ENCODE assay signal across 8 mouse cellular contexts in genomic region chr12:53253461-53254159, GRCm38 (mm10). TPM values are rescaled to one million over a fixed set of nuclear protein-coding genes. Genes with fewer than 3 reads are reported as not detected.
DNase-seq lines count a peak whose midpoint lies in the region; ATAC-seq and TF ChIP-seq lines count a peak whose summit lies in the region.

No protein-coding gene starts in this region.

- WGBS in lung, embryonic 16.5 days, result 2% methylated on average over 29 of the region's 32 CpGs
- 1% methylated on average over 25 of the region's 32 CpGs for WGBS in heart, embryonic 14.5 days
- WGBS in midbrain, embryonic 14.5 days, result under 1% methylated on average over 25 of the region's 32 CpGs

- H3K27ac ChIP-seq in lung, embryonic 16.5 days (ENCODE audit: low read length), result no peak overlapping the region
- H3K27ac ChIP-seq in heart, embryonic 14.5 days (replicated peaks in 1 of 2; ENCODE audit: control insufficient read depth in 1 of 2, insufficient read depth in 1 of 2, low read depth in 2 of 2, low read length in 2 of 2), result peak overlapping the region; percentile 27 to 73; a peak in 2 of 4 replicates
- H3K27ac ChIP-seq in layer of hippocampus, adult 2 months, result peak overlapping the region; percentile 83
- peak overlapping the region; percentile 98 for H3K27ac ChIP-seq in midbrain, embryonic 14.5 days (replicated peaks; ENCODE audit: low read depth, low read length)

- H3K4me1 ChIP-seq in lung, embryonic 16.5 days (replicated peaks; ENCODE audit: control insufficient read depth, insufficient read depth, low read length), result peaks cover 11% of the 10 kb centered on the region
- H3K4me1 ChIP-seq in heart, embryonic 14.5 days (ENCODE audit: control insufficient read depth in 2 of 2, insufficient read depth in 2 of 2, low read length in 2 of 2), result peaks cover 4 to 13% of the 10 kb centered on the region in 2 experiments; a peak in 3 of 4 replicates
- H3K4me1 ChIP-seq in midbrain, embryonic 14.5 days (ENCODE audit: control insufficient read depth, insufficient read depth, low read length), result peaks cover 43% of the 10 kb centered on the region

- peak overlapping the region; percentile 99 for H3K4me2 ChIP-seq in lung, embryonic 16.5 days (ENCODE audit: low read depth, low read length)
- H3K4me2 ChIP-seq in heart, embryonic 14.5 days (ENCODE audit: low read length), result peak overlapping the region; percentile 97
- H3K4me2 ChIP-seq in midbrain, embryonic 14.5 days (ENCODE audit: low read length), result peak overlapping the region; percentile 76

- H3K4me3 ChIP-seq in lung, embryonic 16.5 days (ENCODE audit: low read length), result peak overlapping the region; percentile 76
- peak overlapping the region; percentile 77 to 92 for H3K4me3 ChIP-seq in heart, embryonic 14.5 days (ENCODE audit: control insufficient read depth in 1 of 2, insufficient read depth in 1 of 2, low read depth in 1 of 2, low read length in 2 of 2)
- peak overlapping the region; percentile 53 for H3K4me3 ChIP-seq in layer of hippocampus, adult 2 months
- peak overlapping the region; percentile 85 for H3K4me3 ChIP-seq in midbrain, embryonic 14.5 days (replicated peaks; ENCODE audit: low read depth, low read length)

- ATAC-seq in lung, embryonic 16.5 days (ENCODE audit: low read depth), result peak; percentile 39; the same call in 1 of the 2 replicates
- ATAC-seq in heart, embryonic 14.5 days (ENCODE audit: insufficient number of reproducible peaks, insufficient read depth, low FRiP score, low read depth), result no peak
- ATAC-seq in midbrain, embryonic 14.5 days (ENCODE audit: low FRiP score, low TSS enrichment), result peak; percentile 78
- ATAC-seq in megakaryocyte progenitor cell, adult 5-6 weeks (replicated peaks; ENCODE audit: poor library complexity), result no peak

- no peak for DNase-seq in lung, postnatal 14 days
- peak; percentile 25 to 52 for DNase-seq in cerebellum, postnatal 14 days
- DNase-seq in layer of hippocampus, adult 2 months (ENCODE audit: low spot score in 2 of 2), result peak; percentile 15 to 20
- peak; percentile 85 for DNase-seq in midbrain, embryonic 14.5 days
- DNase-seq in thymus, postnatal 0 days (ENCODE audit: low spot score), result no peak

- H3K9me3 ChIP-seq in lung, embryonic 16.5 days (ENCODE audit: control insufficient read depth, low read length), result no peaks in the 10 kb centered on the region
- H3K9me3 ChIP-seq in heart, embryonic 14.5 days (ENCODE audit: control insufficient read depth, low read length), result no peaks in the 10 kb centered on the region
- no peaks in the 10 kb centered on the region for H3K9me3 ChIP-seq in midbrain, embryonic 14.5 days (ENCODE audit: control insufficient read depth, low read length)

- H3K27me3 ChIP-seq in lung, embryonic 16.5 days (ENCODE audit: control insufficient read depth, insufficient read depth, low read depth, low read length), result peaks cover 49% of the 10 kb centered on the region
- H3K27me3 ChIP-seq in heart, embryonic 14.5 days (ENCODE audit: control insufficient read depth, insufficient read depth, low read length), result peaks cover 44% of the 10 kb centered on the region
- H3K27me3 ChIP-seq in midbrain, embryonic 14.5 days (ENCODE audit: control insufficient read depth, insufficient read depth, low read length), result no peaks in the 10 kb centered on the region

- 0 out of 2 replicates have a peak, but pooled peaks have one; percentile 15 for TF ChIP-seq CTCF in layer of hippocampus, adult 2 months (conservative IDR thresholded peaks at IDR 0.05)

- no peak overlapping the region; the same call in 1 of the 2 replicates for H3K9ac ChIP-seq in lung, embryonic 16.5 days (ENCODE audit: low read length)
- peak overlapping the region; percentile 86 for H3K9ac ChIP-seq in heart, embryonic 14.5 days (ENCODE audit: low read length)
- peak overlapping the region; percentile 97 for H3K9ac ChIP-seq in midbrain, embryonic 14.5 days (replicated peaks; ENCODE audit: low read length)

- no peaks in the 10 kb centered on the region for H3K36me3 ChIP-seq in lung, embryonic 16.5 days (ENCODE audit: control insufficient read depth, insufficient read depth, low read length)
- H3K36me3 ChIP-seq in heart, embryonic 14.5 days (ENCODE audit: control insufficient read depth, insufficient read depth, low read length), result no peaks in the 10 kb centered on the region
- H3K36me3 ChIP-seq in midbrain, embryonic 14.5 days (ENCODE audit: control insufficient read depth, insufficient read depth, low read length), result no peaks in the 10 kb centered on the region

RNA-seq across cellular contexts. Expression of gene Npas3, which starts 5.1 kb away (rescaled TPM):
- 0.28 and 0.64 TPM in 2 replicates for polyA plus RNA-seq in lung, embryonic 16.5 days (2015; fragmentation: Nextera tagmentation; extraction: Ambion mirVana)
- polyA plus RNA-seq in heart, embryonic 14.5 days (2014; fragmentation: Nextera tagmentation; extraction: Ambion mirVana), result 1.3 and 3.9 TPM in 2 replicates
- 10 to 100 TPM; 22.9 to 29.1 TPM for total RNA-seq in layer of hippocampus, adult 2 months (2021)
- 34.0 and 39.8 TPM in 2 replicates for polyA plus RNA-seq in midbrain, embryonic 14.5 days (2014; fragmentation: Nextera tagmentation; extraction: Ambion mirVana)
- total RNA-seq in megakaryocyte progenitor cell, adult 5-6 weeks (2015), result not detected in 2 replicates
- not detected in 2 replicates for total RNA-seq in megakaryocyte progenitor cell, adult 5-6 weeks (2017)
- 0.07 and 0.12 TPM in 2 replicates for polyA plus RNA-seq in thymus, postnatal 0 days (2015; fragmentation: Nextera tagmentation; extraction: Ambion mirVana)

Comparison
In these comparisons a context has a peak if more than half of its experiments do, and no peak if none do; other contexts are left out.
1. ATAC-seq: peak in lung, embryonic 16.5 days (single experiment) and midbrain, embryonic 14.5 days (single experiment); none in heart, embryonic 14.5 days (single experiment) and megakaryocyte progenitor cell, adult 5-6 weeks (single experiment).
2. DNase-seq: peak in cerebellum, postnatal 14 days (2 of 2), layer of hippocampus, adult 2 months (2 of 2) and midbrain, embryonic 14.5 days (single experiment); none in lung, postnatal 14 days (single experiment) and thymus, postnatal 0 days (single experiment).
3. Peak in every context shown above with its lines, with median percentiles within 50 percentile points of each other: H3K4me2 ChIP-seq and H3K4me3 ChIP-seq.